Mouse (Mus musculus): ENCODE measurements at regions not wholly inside any gene's neighbourhood (a gene's known extent, or its start where the extent isn't known, plus 50 kb on each side); places are given as distances from the start of the nearest gene placed in this dataset.

GRCm38 (mm10) chr14:123079733-123080132 is 95.9 kb upstream of the Tmtc4 start:
- TF ChIP-seq CTCF (IDR thresholded peaks at IDR 0.05; ENCODE audit: borderline replicate concordance, insufficient read depth, low read depth, low read length) (no peak), POLR2A (IDR thresholded peaks at IDR 0.05; ENCODE audit: borderline replicate concordance, insufficient read depth, low read length) (no peak)
